Mouse (Mus musculus) midbrain, embryonic 14.5 days (tissue): ENCODE data around the gene Phtf1. TPM values are rescaled to one million over a fixed set of nuclear protein-coding genes. Genes with fewer than 3 reads are reported as not detected.

Source experiments
- ATAC-seq: fragments of 200-750 bp; cut with Nextera tagmentation; 2 replicates; pipeline ENCODE4 v1.8.0; 2017; ENCODE audit warnings: moderate number of reproducible peaks, moderate library complexity; ENCODE audit not compliant: low FRiP score, low TSS enrichment
- DNase-seq: peaks from one replicate; pipeline ENCODE4 v3.0.0-alpha.2; 2015
- H3K27ac ChIP-seq: fragments of 300-500 bp; sonication (generic); replicated peaks from 2 replicates; pipeline ENCODE4 v1.5.1; 2014; ENCODE audit warnings: mild to moderate bottlenecking, low read depth, low read length, moderate library complexity
- H3K27me3 ChIP-seq: fragments of 300-500 bp; sonication (generic); 2 replicates; pipeline ENCODE4 v1.6.1; 2014; ENCODE audit warnings: low read length, control low read depth, mixed read lengths; ENCODE audit not compliant: control insufficient read depth, insufficient read depth
- H3K36me3 ChIP-seq: fragments of 300-500 bp; sonication (generic); 2 replicates; pipeline ENCODE4 v1.6.1; 2014; ENCODE audit warnings: low read length, control low read depth; ENCODE audit not compliant: control insufficient read depth, insufficient read depth
- H3K4me1 ChIP-seq: fragments of 300-500 bp; sonication (generic); 2 replicates; pipeline ENCODE4 v1.6.1; 2014; ENCODE audit warnings: mild to moderate bottlenecking, antibody characterized with exemption, low read length, control low read depth; ENCODE audit not compliant: control insufficient read depth, insufficient read depth
- H3K4me2 ChIP-seq: fragments of 300-500 bp; sonication (generic); 2 replicates; pipeline ENCODE4 v1.6.1; 2014; ENCODE audit warnings: mild to moderate bottlenecking, low read length, moderate library complexity
- H3K4me3 ChIP-seq: fragments of 300-500 bp; sonication (generic); replicated peaks from 2 replicates; pipeline ENCODE4 v1.5.1; 2014; ENCODE audit warnings: low read depth, low read length
- H3K9ac ChIP-seq: fragments of 300-500 bp; sonication (generic); replicated peaks from 2 replicates; pipeline ENCODE4 v1.6.1; 2014; ENCODE audit warnings: mild to moderate bottlenecking, low read length, moderate library complexity
- H3K9me3 ChIP-seq: fragments of 300-500 bp; sonication (generic); 2 replicates; pipeline ENCODE4 v1.6.1; 2016; ENCODE audit warnings: low read length, control low read depth, mixed read lengths; ENCODE audit not compliant: control insufficient read depth
- WGBS: fragments of 180-500 bp; shearing (Covaris S2); extraction: QIAGEN DNeasy Blood & Tissue Kit; methylation state at CpG from one replicate; pipeline ENCODE4 v1.1.7; 2014; 5-methylcytosine and 5-hydroxymethylcytosine counted together
- polyA plus RNA-seq: library from polyadenylated mRNA; unstranded; fragments of >200 nt; fragmentation: Nextera tagmentation; extraction: Ambion mirVana; gene quantifications from 2 replicates; pipeline ENCODE4 v1.2.1, GENCODE M21; 2014

The Phtf1 gene
- polyA plus RNA-seq, 1 experiment from 2014 or later = 35.9 TPM

GRCm38 (mm10) chr3:103968701-103969100, 791 bp downstream of the Phtf1 start:
- H3K9ac ChIP-seq = peak overlapping the region; percentile 95
- peak overlapping the region; percentile 88 for H3K4me2 ChIP-seq
- peak; percentile 83 for ATAC-seq
- peak; percentile 84 for DNase-seq
- no peaks in the 10 kb centered on the region for H3K9me3 ChIP-seq
- H3K4me1 ChIP-seq = peaks cover 21% of the 10 kb centered on the region
- WGBS = under 1% methylated on average over 24 of the region's 24 CpGs
- H3K27ac ChIP-seq = peak overlapping the region; percentile 98
- H3K27me3 ChIP-seq = no peaks in the 10 kb centered on the region
- peaks cover 22% of the 10 kb centered on the region for H3K36me3 ChIP-seq
- peak overlapping the region; percentile 88 for H3K4me3 ChIP-seq

GRCm38 (mm10) chr3:103971157-103971556, 3.2 kb downstream of the Phtf1 start:
- 97% methylated on average over 2 of the region's 2 CpGs for WGBS
- no peak overlapping the region for H3K4me3 ChIP-seq

GRCm38 (mm10) chr3:103984556-103984955, 16.6 kb downstream of the Phtf1 start:
- Histone ChIP-seq H3K27ac (no peak overlapping the region), H3K4me3 (no peak overlapping the region), H3K4me1 (no peaks in the 10 kb centered on the region), H3K9ac (no peak overlapping the region), H3K36me3 (peaks cover 64% of the 10 kb centered on the region), H3K27me3 (no peaks in the 10 kb centered on the region), H3K9me3 (no peaks in the 10 kb centered on the region), H3K4me2 (no peak overlapping the region)
- no peak for ATAC-seq
- WGBS = 76% methylated on average over 4 of the region's 4 CpGs
- DNase-seq = no peak

More at GRCm38 (mm10) chr3:103971157-103971556, 3.2 kb downstream of the Phtf1 start:
- Histone ChIP-seq H3K36me3 (peaks cover 17% of the 10 kb centered on the region), H3K9ac (no peak overlapping the region), H3K4me1 (peaks cover 21% of the 10 kb centered on the region), H3K27ac (no peak overlapping the region), H3K4me2 (no peak overlapping the region), H3K9me3 (no peaks in the 10 kb centered on the region), H3K27me3 (no peaks in the 10 kb centered on the region)
- DNase-seq = no peak
- ATAC-seq = no peak

GRCm38 (mm10) chr3:103985194-103985593, 17.3 kb downstream of the Phtf1 start:
- WGBS = 98% methylated on average over 2 of the region's 2 CpGs
- Histone ChIP-seq H3K36me3 (peaks cover 71% of the 10 kb centered on the region), H3K4me1 (no peaks in the 10 kb centered on the region), H3K4me3 (no peak overlapping the region), H3K27me3 (no peaks in the 10 kb centered on the region), H3K4me2 (no peak overlapping the region), H3K9me3 (no peaks in the 10 kb centered on the region), H3K9ac (no peak overlapping the region), H3K27ac (no peak overlapping the region)
- no peak for DNase-seq
- no peak for ATAC-seq

GRCm38 (mm10) chr3:103987831-103988432, 20.0 kb downstream of the Phtf1 start:
- ATAC-seq (no peak), DNase-seq (no peak)
- H3K36me3 ChIP-seq = peaks cover 81% of the 10 kb centered on the region
- no peaks in the 10 kb centered on the region for H3K4me1 ChIP-seq
- no peak overlapping the region for H3K4me2 ChIP-seq
- H3K27ac ChIP-seq = no peak overlapping the region
- H3K9me3 ChIP-seq = no peaks in the 10 kb centered on the region
- H3K4me3 ChIP-seq = no peak overlapping the region
- H3K27me3 ChIP-seq = no peaks in the 10 kb centered on the region
- 76% methylated on average over 5 of the region's 5 CpGs for WGBS
- H3K9ac ChIP-seq = no peak overlapping the region

GRCm38 (mm10) chr3:103989352-103989751, 21.4 kb downstream of the Phtf1 start:
- WGBS = 96% methylated on average over 4 of the region's 4 CpGs
- no peak overlapping the region for H3K4me3 ChIP-seq
- H3K4me2 ChIP-seq = no peak overlapping the region
- no peak for ATAC-seq
- H3K36me3 ChIP-seq = peaks cover 76% of the 10 kb centered on the region
- DNase-seq = no peak
- H3K9ac ChIP-seq = no peak overlapping the region
- no peaks in the 10 kb centered on the region for H3K27me3 ChIP-seq
- H3K27ac ChIP-seq = no peak overlapping the region
- no peaks in the 10 kb centered on the region for H3K4me1 ChIP-seq
- H3K9me3 ChIP-seq = no peaks in the 10 kb centered on the region

GRCm38 (mm10) chr3:103991271-103991670, 23.4 kb downstream of the Phtf1 start:
- DNase-seq (no peak), ATAC-seq (no peak)
- Histone ChIP-seq H3K27me3 (no peaks in the 10 kb centered on the region), H3K36me3 (peaks cover 73% of the 10 kb centered on the region), H3K4me2 (no peak overlapping the region), H3K4me3 (no peak overlapping the region), H3K27ac (no peak overlapping the region), H3K4me1 (no peaks in the 10 kb centered on the region), H3K9me3 (no peaks in the 10 kb centered on the region), H3K9ac (no peak overlapping the region)
- 95% methylated on average over 3 of the region's 3 CpGs for WGBS

- Histone ChIP-seq H3K4me1 (no peaks in the 10 kb centered on the region), H3K4me2 (no peak overlapping the region), H3K27me3 (no peaks in the 10 kb centered on the region), H3K27ac (no peak overlapping the region), H3K9me3 (no peaks in the 10 kb centered on the region), H3K4me3 (no peak overlapping the region), H3K36me3 (peaks cover 70% of the 10 kb centered on the region), H3K9ac (no peak overlapping the region)
- whole genome bisulfite sequencing = 94% methylated on average over 4 of the region's 4 CpGs
- DNase-seq = no peak
- ATAC-seq = no peak
Observed at GRCm38 (mm10) chr3:103998724-103999123, 30.8 kb downstream of the Phtf1 start.

GRCm38 (mm10) chr3:104006896-104007466, 39.1 kb downstream of the Phtf1 start:
- no peak overlapping the region for H3K9ac ChIP-seq
- H3K4me2 ChIP-seq = no peak overlapping the region
- H3K4me3 ChIP-seq = no peak overlapping the region
- H3K9me3 ChIP-seq = no peaks in the 10 kb centered on the region
- DNase-seq (peak; percentile 4), ATAC-seq (no peak)
- no peaks in the 10 kb centered on the region for H3K27me3 ChIP-seq
- no peaks in the 10 kb centered on the region for H3K4me1 ChIP-seq
- 80% methylated on average over 8 of the region's 8 CpGs for WGBS
- H3K27ac ChIP-seq = no peak overlapping the region
- peaks cover 55% of the 10 kb centered on the region for H3K36me3 ChIP-seq
